Mouse (Mus musculus) heart, postnatal 0 days (tissue): Measurements from ENCODE around the gene Gnai3. TPM values are rescaled to one million over a fixed set of nuclear protein-coding genes. Genes with fewer than 3 reads are reported as not detected.

Experiments
- ATAC-seq: fragments of 200-750 bp; cut with Nextera tagmentation; 2 replicates; pipeline ENCODE4 v1.8.0; 2017; ENCODE audit warnings: low read depth, moderate number of reproducible peaks, moderate library complexity; ENCODE audit not compliant: insufficient read depth
- DNase-seq: peaks from one replicate; pipeline ENCODE4 v3.0.0-alpha.2; 2016; ENCODE audit warnings: low spot score
- H3K27ac ChIP-seq: fragments of 300-500 bp; sonication (generic); 2 replicates; pipeline ENCODE4 v1.5.1; 2014; ENCODE audit warnings: low read depth, mild to moderate bottlenecking
- H3K27me3 ChIP-seq: fragments of 300-500 bp; sonication (generic); 2 replicates; pipeline ENCODE4 v1.6.1; 2014; ENCODE audit warnings: low read length, mixed read lengths; ENCODE audit not compliant: control insufficient read depth, insufficient read depth
- H3K36me3 ChIP-seq: fragments of 300-500 bp; sonication (generic); replicated peaks from 2 replicates; pipeline ENCODE4 v1.6.1; 2014; ENCODE audit warnings: low read length, mixed read lengths; ENCODE audit not compliant: control insufficient read depth, insufficient read depth
- H3K4me1 ChIP-seq: fragments of 300-500 bp; sonication (generic); 2 replicates; pipeline ENCODE4 v1.6.1; 2014; ENCODE audit warnings: antibody characterized with exemption; ENCODE audit not compliant: control insufficient read depth, insufficient read depth
- H3K4me2 ChIP-seq: fragments of 300-500 bp; sonication (generic); 2 replicates; pipeline ENCODE4 v1.6.1; 2014; ENCODE audit warnings: low read depth, mild to moderate bottlenecking, low read length, moderate library complexity
- H3K4me3 ChIP-seq: fragments of 300-500 bp; sonication (generic); 2 replicates; pipeline ENCODE4 v1.5.1; 2014; ENCODE audit warnings: low read depth, low read length
- H3K9ac ChIP-seq: fragments of 300-500 bp; sonication (generic); replicated peaks from 2 replicates; pipeline ENCODE4 v1.6.1; 2014; ENCODE audit warnings: low read depth, low read length, mixed read lengths
- H3K9me3 ChIP-seq: fragments of 300-500 bp; sonication (generic); replicated peaks from 2 replicates; pipeline ENCODE4 v1.6.1; 2016; ENCODE audit warnings: low read length; ENCODE audit not compliant: control insufficient read depth
- CTCF ChIP-seq: IDR thresholded peaks from 2 replicates; pipeline ENCODE4 v1.5.1; 2016; ENCODE audit warnings: antibody characterized with exemption, control low read depth, low read depth
- EP300 ChIP-seq: IDR thresholded peaks from 2 replicates; pipeline ENCODE4 v1.6.1; 2016; ENCODE audit warnings: antibody characterized with exemption, low read depth
- WGBS: fragments of 180-500 bp; shearing (Covaris S2); extraction: QIAGEN DNeasy Blood & Tissue Kit; methylation state at CpG from one replicate; pipeline ENCODE4 v1.1.7; 2014; 5-methylcytosine and 5-hydroxymethylcytosine counted together
- polyA plus RNA-seq: library from polyadenylated mRNA; unstranded; fragments of >200 nt; fragmentation: Nextera tagmentation; extraction: Ambion mirVana; gene quantifications from 2 replicates; pipeline ENCODE4 v1.2.1, GENCODE M21; 2015
- total RNA-seq: library from RNA; depleted of rRNA; stranded (reverse); fragments of >200 nt; gene quantifications from 2 replicates; pipeline ENCODE4 v1.2.3, GENCODE M21; 2014; ENCODE audit warnings: low replicate concordance

Gnai3 gene
- total and polyA plus RNA-seq, 2 experiments from 2014 or later = 30.2 to 35.8 TPM

DNA sequence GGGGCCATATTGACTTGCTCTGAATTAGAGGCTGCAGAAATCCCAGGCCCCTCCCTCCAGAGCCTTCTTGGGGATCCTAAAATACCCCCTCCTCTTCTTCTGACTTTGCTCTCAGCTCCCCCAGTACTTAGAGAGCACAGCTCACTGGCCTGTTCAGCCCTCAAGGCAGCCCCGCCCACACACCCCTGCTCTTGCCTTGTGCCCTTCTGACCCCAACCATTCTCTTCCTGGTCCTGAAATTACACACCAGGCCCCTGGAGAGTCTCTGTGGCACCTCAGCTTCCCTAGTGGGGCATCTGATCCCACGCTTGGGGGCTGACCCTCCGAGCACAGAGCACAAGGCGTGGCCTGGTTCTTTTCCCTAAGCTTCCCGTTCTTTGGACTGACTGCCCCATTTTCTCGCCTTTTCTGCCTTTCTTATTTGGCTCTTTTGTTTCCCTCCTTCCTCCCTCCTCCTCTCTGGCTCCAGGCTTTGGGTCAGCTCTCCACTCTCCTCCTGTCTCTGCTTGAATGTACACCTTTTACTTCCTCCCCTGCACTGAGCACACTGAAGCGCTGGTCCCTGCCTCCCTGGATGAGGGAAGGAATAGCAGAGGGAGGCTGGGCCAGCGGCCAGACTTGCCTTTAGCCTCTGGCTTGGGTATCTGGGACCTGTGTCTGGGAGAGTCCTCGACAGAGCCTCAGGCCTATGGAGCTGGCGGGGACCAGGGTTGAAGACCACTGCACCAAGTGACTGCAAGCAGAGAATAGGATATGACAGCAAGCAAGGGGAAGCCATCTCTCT is 19.8 kb upstream of the Gnai3 start:
- TF ChIP-seq CTCF (no peak), EP300 (no peak)
- ATAC-seq = no peak; the same call in 1 of the 2 replicates
- no peak overlapping the region for H3K9ac ChIP-seq
- H3K4me2 ChIP-seq = no peak overlapping the region
- H3K4me3 ChIP-seq = no peak overlapping the region
- H3K27me3 ChIP-seq = no peaks in the 10 kb centered on the region
- H3K9me3 ChIP-seq = no peaks in the 10 kb centered on the region
- no peaks in the 10 kb centered on the region for H3K36me3 ChIP-seq
- 66% methylated on average over 10 of the region's 10 CpGs for WGBS
- DNase-seq = no peak
- no peaks in the 10 kb centered on the region for H3K4me1 ChIP-seq
- no peak overlapping the region for H3K27ac ChIP-seq

DNA sequence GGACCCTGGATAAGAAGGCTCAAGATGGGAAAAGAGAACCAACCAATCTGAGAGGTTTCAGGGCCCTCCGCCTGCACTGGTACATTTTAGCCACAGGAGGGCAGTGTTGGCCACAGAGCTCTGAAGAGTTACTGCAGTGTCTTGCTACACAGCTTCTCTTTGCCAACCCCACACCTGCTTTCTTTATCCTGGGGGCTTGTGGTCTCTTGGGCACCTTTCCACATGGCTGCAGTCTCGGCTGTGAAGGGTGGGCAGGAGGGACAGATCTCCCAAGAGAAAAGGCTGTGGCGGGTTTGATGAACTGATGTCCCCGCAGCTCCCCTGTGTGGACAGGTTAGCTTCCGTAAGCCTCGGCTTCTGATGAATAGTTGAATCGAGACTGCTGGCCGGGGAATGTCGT is 18.9 kb upstream of the Gnai3 start:
- H3K9ac ChIP-seq = no peak overlapping the region
- no peaks in the 10 kb centered on the region for H3K9me3 ChIP-seq
- 26% methylated on average over 9 of the region's 9 CpGs for WGBS
- no peak for TF ChIP-seq EP300
- peak; percentile 97 for TF ChIP-seq CTCF
- H3K4me2 ChIP-seq = no peak overlapping the region
- no peaks in the 10 kb centered on the region for H3K36me3 ChIP-seq
- H3K4me3 ChIP-seq = no peak overlapping the region
- peak; percentile 53; the same call in 1 of the 2 replicates for ATAC-seq
- H3K27me3 ChIP-seq = no peaks in the 10 kb centered on the region
- H3K27ac ChIP-seq = no peak overlapping the region
- H3K4me1 ChIP-seq = no peaks in the 10 kb centered on the region
- DNase-seq = peak; percentile 66

DNA sequence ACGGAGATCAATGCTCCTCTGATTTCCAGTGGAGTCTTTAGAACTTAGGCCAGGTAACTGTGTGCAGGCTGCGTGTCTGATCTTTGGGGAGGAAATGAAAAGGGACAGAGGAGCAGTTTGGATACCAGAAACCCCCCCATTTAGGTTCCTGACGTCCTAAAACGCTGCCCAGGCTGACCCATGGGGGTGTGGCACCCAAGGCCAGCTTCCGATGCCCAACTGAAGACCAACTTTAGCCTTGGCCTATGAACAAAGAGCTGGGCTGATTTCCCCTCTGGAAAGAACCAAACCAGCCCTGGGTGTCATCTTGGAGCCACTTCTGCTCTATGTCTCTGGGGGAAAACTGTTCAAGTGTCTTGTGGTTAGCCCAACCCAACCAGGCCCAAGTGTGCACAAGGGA is 18.1 kb upstream of the Gnai3 start:
- TF ChIP-seq CTCF = no peak
- TF ChIP-seq EP300 = no peak
- no peak overlapping the region for H3K4me3 ChIP-seq
- H3K4me2 ChIP-seq = no peak overlapping the region
- WGBS = 58% methylated on average over 5 of the region's 5 CpGs
- no peaks in the 10 kb centered on the region for H3K36me3 ChIP-seq
- DNase-seq = no peak
- H3K9ac ChIP-seq = no peak overlapping the region
- H3K4me1 ChIP-seq = peaks cover 3% of the 10 kb centered on the region
- no peak for ATAC-seq
- no peaks in the 10 kb centered on the region for H3K9me3 ChIP-seq
- no peak overlapping the region for H3K27ac ChIP-seq
- H3K27me3 ChIP-seq = no peaks in the 10 kb centered on the region

DNA sequence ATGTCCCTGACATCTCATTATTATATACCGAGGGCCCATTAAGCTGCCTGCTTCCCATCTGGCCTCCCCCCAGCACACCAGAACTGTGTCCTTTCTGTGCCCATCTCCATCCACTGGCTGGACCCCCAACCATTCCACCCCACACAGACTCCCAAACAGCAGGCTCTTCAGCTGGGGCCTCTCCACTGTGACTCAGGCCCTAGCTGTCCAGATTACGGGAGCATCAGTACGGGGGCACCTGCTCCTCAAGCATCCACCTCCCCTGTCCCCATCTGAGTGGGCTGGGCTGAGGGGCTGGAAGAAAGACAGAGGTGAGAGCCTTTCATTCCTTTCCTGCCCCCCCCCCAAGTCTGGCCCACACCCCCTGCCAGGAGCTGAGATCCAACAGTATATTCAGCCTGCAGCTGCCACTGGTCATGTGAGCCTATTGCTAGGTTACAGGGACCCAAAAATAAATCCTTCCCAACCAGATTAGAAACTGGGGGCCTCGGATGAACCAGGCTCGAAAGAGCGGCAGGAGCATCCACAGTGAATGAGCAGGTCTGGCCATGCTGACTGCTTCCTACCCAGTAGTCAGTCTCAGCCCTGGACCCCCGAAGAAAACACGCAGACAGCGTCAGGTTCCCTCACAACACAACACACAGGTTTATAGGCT is 12.6 kb upstream of the Gnai3 start:
- Histone ChIP-seq H3K4me2 (peak overlapping the region; percentile 21), H3K9ac (no peak overlapping the region), H3K36me3 (no peaks in the 10 kb centered on the region), H3K27me3 (no peaks in the 10 kb centered on the region), H3K4me1 (peaks cover 14% of the 10 kb centered on the region), H3K27ac (peak overlapping the region; percentile 73), H3K4me3 (no peak overlapping the region), H3K9me3 (no peaks in the 10 kb centered on the region)
- peak; percentile 75 for DNase-seq
- no peak for TF ChIP-seq CTCF
- peak; percentile 32; the same call in 1 of the 2 replicates for TF ChIP-seq EP300
- WGBS = 29% methylated on average over 9 of the region's 9 CpGs
- peak; percentile 84 for ATAC-seq

DNA sequence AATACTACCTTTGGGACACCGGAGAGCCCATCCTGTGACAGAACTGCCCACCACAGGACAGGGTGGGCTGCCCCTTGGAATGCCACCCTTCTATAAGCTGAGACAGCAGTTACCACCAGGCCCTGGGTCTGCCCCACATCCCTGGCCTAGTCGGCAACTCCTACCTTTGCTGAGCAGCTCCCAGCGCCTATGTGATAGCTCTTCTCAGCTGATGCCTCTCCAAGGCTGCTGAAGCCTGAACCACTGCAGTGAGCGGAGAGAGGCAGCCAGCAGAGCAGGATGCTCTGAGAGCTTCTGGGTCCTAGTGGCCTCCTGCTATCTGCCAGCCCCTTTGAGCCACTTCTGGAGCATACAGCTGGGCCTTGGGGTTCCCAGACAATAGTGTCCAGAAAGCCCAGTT is 8.7 kb upstream of the Gnai3 start, which contains the start of gene Gpr61:
Gpr61 (minus strand) TSS at position 227 of the 400 bp plus-strand sequence.
- Histone ChIP-seq H3K4me1 (peaks cover 14% of the 10 kb centered on the region), H3K4me2 (no peak within 1 kb of the TSS), H3K9ac (no peak within 1 kb of the TSS), H3K36me3 (no peaks in the 10 kb centered on the region), H3K27ac (no peak within 1 kb of the TSS), H3K9me3 (no peaks in the 10 kb centered on the region), H3K4me3 (no peak within 1 kb of the TSS), H3K27me3 (no peaks in the 10 kb centered on the region)
- no peak for TF ChIP-seq CTCF
- no peak for TF ChIP-seq EP300
- DNase-seq = no peak
- no peak for ATAC-seq
- WGBS = 38% methylated on average over 4 of the region's 4 CpGs
